Mouse (Mus musculus): Measurements from ENCODE around the gene Pde4dip. TPM values are rescaled to one million over a fixed set of nuclear protein-coding genes. Genes with fewer than 3 reads are reported as not detected.

Gene Pde4dip
- total and polyA plus RNA-seq, 3 experiments, result 1,061 to 1,897 (median 1,629) TPM

GRCm38 (mm10) chr3:97799267-97799666 is 89.2 kb downstream of the Pde4dip start:
- H3K79me2 ChIP-seq (replicated peaks; ENCODE audit: control insufficient read depth, insufficient read depth, low read length), result no peaks in the 10 kb centered on the region
- 45% methylated on average over 3 of the region's 3 CpGs for WGBS
- peak overlapping the region; percentile 81 for H3K27ac ChIP-seq
- DNase-seq, result peak in 1 of 2 experiments; percentile 15
- peak; percentile 47 for TF ChIP-seq CTCF (IDR thresholded peaks at IDR 0.05)
- no peak for TF ChIP-seq POLR2A (IDR thresholded peaks at IDR 0.05; ENCODE audit: insufficient read depth, low read depth, low read length)
- 0 out of 2 replicates have a peak, but pooled peaks have one; percentile 14 for TF ChIP-seq EP300 (IDR thresholded peaks at IDR 0.05; ENCODE audit: insufficient read depth, low read depth, low read length)
- peaks cover 40% of the 10 kb centered on the region for H3K36me3 ChIP-seq (ENCODE audit: control insufficient read depth, insufficient read depth, low read length)
- peaks cover 6% of the 10 kb centered on the region for H3K4me1 ChIP-seq (ENCODE audit: control insufficient read depth, insufficient read depth, low read length)
- intact Hi-C loops (cut with DNase I), result no loop called here
- H3K4me3 ChIP-seq, result no peak overlapping the region
- H3K27me3 ChIP-seq (ENCODE audit: control insufficient read depth, insufficient read depth, low read length), result no peaks in the 10 kb centered on the region
- no peak overlapping the region for H3K9ac ChIP-seq (ENCODE audit: low read depth, low read length)

GRCm38 (mm10) chr3:97797371-97797770 is 91.1 kb downstream of the Pde4dip start:
- no peaks in the 10 kb centered on the region for H3K27me3 ChIP-seq (ENCODE audit: control insufficient read depth, insufficient read depth, low read length)
- no peak overlapping the region for H3K9ac ChIP-seq (ENCODE audit: low read depth, low read length)
- H3K27ac ChIP-seq, result peak overlapping the region; percentile 68
- DNase-seq, result peak; percentile 37 to 43
- H3K79me2 ChIP-seq (replicated peaks; ENCODE audit: control insufficient read depth, insufficient read depth, low read length), result no peaks in the 10 kb centered on the region
- H3K4me1 ChIP-seq (ENCODE audit: control insufficient read depth, insufficient read depth, low read length), result peaks cover 3% of the 10 kb centered on the region
- intact Hi-C loops (cut with DNase I), result no loop called here
- H3K4me3 ChIP-seq, result no peak overlapping the region
- 43% methylated on average over 6 of the region's 6 CpGs for WGBS
- TF ChIP-seq CTCF (IDR thresholded peaks at IDR 0.05) (no peak), EP300 (IDR thresholded peaks at IDR 0.05; ENCODE audit: insufficient read depth, low read depth, low read length) (0 out of 2 replicates have a peak, but pooled peaks have one; percentile 47)
- H3K36me3 ChIP-seq (ENCODE audit: control insufficient read depth, insufficient read depth, low read length), result peaks cover 26% of the 10 kb centered on the region

- H3K27me3 ChIP-seq (ENCODE audit: control insufficient read depth, insufficient read depth, low read length), result no peaks in the 10 kb centered on the region
- H3K9ac ChIP-seq (ENCODE audit: low read depth, low read length), result no peak overlapping the region
- H3K27ac ChIP-seq, result peak overlapping the region; percentile 68
- H3K79me2 ChIP-seq (replicated peaks; ENCODE audit: control insufficient read depth, insufficient read depth, low read length), result no peaks in the 10 kb centered on the region
- no peak for TF ChIP-seq POLR2A (IDR thresholded peaks at IDR 0.05; ENCODE audit: insufficient read depth, low read depth, low read length)
- TF ChIP-seq CTCF (IDR thresholded peaks at IDR 0.05), result no peak
- TF ChIP-seq EP300 (IDR thresholded peaks at IDR 0.05; ENCODE audit: insufficient read depth, low read depth, low read length), result peak; percentile 78; the same call in 1 of the 2 replicates
- DNase-seq, result peak; percentile 24 to 55
- no peak overlapping the region for H3K4me3 ChIP-seq
- WGBS, result 37% methylated on average over 8 of the region's 8 CpGs
- intact Hi-C loops (cut with DNase I), result loop anchor here (5.0 kb wide), 1 partner anchor 33 kb away; no protein-coding TSS in a partner anchor
- H3K36me3 ChIP-seq (ENCODE audit: control insufficient read depth, insufficient read depth, low read length), result peaks cover 27% of the 10 kb centered on the region
- H3K4me1 ChIP-seq (ENCODE audit: control insufficient read depth, insufficient read depth, low read length), result peaks cover 1% of the 10 kb centered on the region; the same call in 1 of the 2 replicates
Observed at GRCm38 (mm10) chr3:97793995-97794394, 94.5 kb downstream of the Pde4dip start.

GRCm38 (mm10) chr3:97790150-97790549 is 98.4 kb downstream of the Pde4dip start:
- no peaks in the 10 kb centered on the region for H3K27me3 ChIP-seq (ENCODE audit: control insufficient read depth, insufficient read depth, low read length)
- no peak overlapping the region for H3K27ac ChIP-seq
- no peaks in the 10 kb centered on the region for H3K79me2 ChIP-seq (replicated peaks; ENCODE audit: control insufficient read depth, insufficient read depth, low read length)
- intact Hi-C loops (cut with DNase I), result loop anchor here (5.0 kb wide), 1 partner anchor 37 kb away; no protein-coding TSS in a partner anchor
- H3K4me1 ChIP-seq (ENCODE audit: control insufficient read depth, insufficient read depth, low read length), result peaks cover 1% of the 10 kb centered on the region; the same call in 1 of the 2 replicates
- WGBS, result 76% methylated on average over 1 of the region's 1 CpGs
- H3K36me3 ChIP-seq (ENCODE audit: control insufficient read depth, insufficient read depth, low read length), result peaks cover 20% of the 10 kb centered on the region
- TF ChIP-seq CTCF (IDR thresholded peaks at IDR 0.05), result no peak
- TF ChIP-seq POLR2A (IDR thresholded peaks at IDR 0.05; ENCODE audit: insufficient read depth, low read depth, low read length), result no peak
- no peak for TF ChIP-seq EP300 (IDR thresholded peaks at IDR 0.05; ENCODE audit: insufficient read depth, low read depth, low read length)
- H3K4me3 ChIP-seq, result no peak overlapping the region
- H3K9ac ChIP-seq (ENCODE audit: low read depth, low read length), result no peak overlapping the region
- DNase-seq, result no peak

GRCm38 (mm10) chr3:97789317-97789716 is 99.2 kb downstream of the Pde4dip start:
- Histone ChIP-seq H3K36me3 (ENCODE audit: control insufficient read depth, insufficient read depth, low read length) (peaks cover 18% of the 10 kb centered on the region), H3K9ac (ENCODE audit: low read depth, low read length) (no peak overlapping the region), H3K4me1 (ENCODE audit: control insufficient read depth, insufficient read depth, low read length) (peaks cover 1% of the 10 kb centered on the region; the same call in 1 of the 2 replicates), H3K4me3 (no peak overlapping the region), H3K27me3 (ENCODE audit: control insufficient read depth, insufficient read depth, low read length) (no peaks in the 10 kb centered on the region), H3K79me2 (replicated peaks; ENCODE audit: control insufficient read depth, insufficient read depth, low read length) (no peaks in the 10 kb centered on the region), H3K27ac (no peak overlapping the region)
- no peak for DNase-seq
- intact Hi-C loops (cut with DNase I), result no loop called here
- TF ChIP-seq POLR2A (IDR thresholded peaks at IDR 0.05; ENCODE audit: insufficient read depth, low read depth, low read length) (no peak), CTCF (IDR thresholded peaks at IDR 0.05) (peak; percentile 30)

GRCm38 (mm10) chr3:97776195-97776594 is 112.3 kb downstream of the Pde4dip start:
- TF ChIP-seq POLR2A (IDR thresholded peaks at IDR 0.05; ENCODE audit: insufficient read depth, low read depth, low read length) (no peak), EP300 (IDR thresholded peaks at IDR 0.05; ENCODE audit: insufficient read depth, low read depth, low read length) (no peak)
- Histone ChIP-seq H3K79me2 (replicated peaks; ENCODE audit: control insufficient read depth, insufficient read depth, low read length) (peaks cover 2% of the 10 kb centered on the region; the same call in 1 of the 2 replicates), H3K4me1 (ENCODE audit: control insufficient read depth, insufficient read depth, low read length) (peaks cover 1% of the 10 kb centered on the region; the same call in 1 of the 2 replicates), H3K9ac (ENCODE audit: low read depth, low read length) (no peak overlapping the region), H3K4me3 (no peak overlapping the region), H3K36me3 (ENCODE audit: control insufficient read depth, insufficient read depth, low read length) (peaks cover 6% of the 10 kb centered on the region; the same call in 1 of the 2 replicates), H3K27me3 (ENCODE audit: control insufficient read depth, insufficient read depth, low read length) (no peaks in the 10 kb centered on the region), H3K27ac (no peak overlapping the region)
- intact Hi-C loops (cut with DNase I), result no loop called here
- no peak for DNase-seq
- WGBS, result 28% methylated on average over 4 of the region's 4 CpGs
